Mouse (Mus musculus) forelimb bud, embryonic 11.5 days (tissue): ENCODE measurements around the gene Zcchc14.
"Not testable (repeated sequence)": the region's sequence is repeated elsewhere in the genome, so short reads cannot be mapped to it uniquely, and the experiment has no call there.

Experiments used
- DNase-seq: peaks from one replicate; pipeline ENCODE4 v3.0.0-alpha.2; 2012; ENCODE audit warnings: low read depth, low spot score

The Zcchc14 gene

GRCm38 (mm10) chr8:121652774-121653323 is at the start of gene Zcchc14:
TSS of gene Zcchc14 (minus strand) at chr8:121652901.
- DNase-seq = peak; percentile 98

GRCm38 (mm10) chr8:121699936-121700335 is 47.2 kb upstream of the Zcchc14 start:
- no peak for DNase-seq

GRCm38 (mm10) chr8:121698615-121699101 is 46.0 kb upstream of the Zcchc14 start:
- DNase-seq = no peak

- DNase-seq = peak; percentile 30
Measured at GRCm38 (mm10) chr8:121697735-121698614, 45.3 kb upstream of the Zcchc14 start.

GRCm38 (mm10) chr8:121695585-121696184 is 43.0 kb upstream of the Zcchc14 start:
- no peak for DNase-seq

GRCm38 (mm10) chr8:121694453-121694852 is 41.8 kb upstream of the Zcchc14 start:
- DNase-seq = peak; percentile 21

GRCm38 (mm10) chr8:121688496-121688895 is 35.8 kb upstream of the Zcchc14 start:
- no peak for DNase-seq

GRCm38 (mm10) chr8:121687455-121688161 is 34.9 kb upstream of the Zcchc14 start:
- DNase-seq = peak; percentile 20

GRCm38 (mm10) chr8:121685419-121685818 is 32.7 kb upstream of the Zcchc14 start:
- DNase-seq = peak; percentile 29

- DNase-seq = no peak
Measured at GRCm38 (mm10) chr8:121683083-121683832, 30.6 kb upstream of the Zcchc14 start.

GRCm38 (mm10) chr8:121681457-121681856 is 28.8 kb upstream of the Zcchc14 start:
- no peak for DNase-seq

- no peak for DNase-seq
Measured at GRCm38 (mm10) chr8:121680896-121681295, 28.2 kb upstream of the Zcchc14 start.

GRCm38 (mm10) chr8:121678696-121679095 is 26.0 kb upstream of the Zcchc14 start:
- DNase-seq = no peak

GRCm38 (mm10) chr8:121675701-121676100 is 23.0 kb upstream of the Zcchc14 start:
- DNase-seq = no peak

GRCm38 (mm10) chr8:121675161-121675560 is 22.5 kb upstream of the Zcchc14 start:
- DNase-seq = no peak

GRCm38 (mm10) chr8:121674524-121674923 is 21.8 kb upstream of the Zcchc14 start:
- no peak for DNase-seq

- DNase-seq = no peak
Measured at GRCm38 (mm10) chr8:121673917-121674316, 21.2 kb upstream of the Zcchc14 start.

GRCm38 (mm10) chr8:121673153-121673552 is 20.5 kb upstream of the Zcchc14 start:
- DNase-seq = no peak

- DNase-seq = peak; percentile 25
Measured at GRCm38 (mm10) chr8:121669208-121669607, 16.5 kb upstream of the Zcchc14 start.

- DNase-seq = no peak
Measured at GRCm38 (mm10) chr8:121668553-121668952, 15.9 kb upstream of the Zcchc14 start.

- DNase-seq = not testable (repeated sequence)
Measured at GRCm38 (mm10) chr8:121667936-121668500, 15.3 kb upstream of the Zcchc14 start.
